Mouse (Mus musculus) urinary bladder, postnatal 25 days (tissue): ENCODE measurements around the gene Stk32c.

Experiments used
- DNase-seq: peaks from one replicate; pipeline ENCODE4 v3.0.0; 2022; ENCODE audit warnings: low spot score

Stk32c gene

DNA sequence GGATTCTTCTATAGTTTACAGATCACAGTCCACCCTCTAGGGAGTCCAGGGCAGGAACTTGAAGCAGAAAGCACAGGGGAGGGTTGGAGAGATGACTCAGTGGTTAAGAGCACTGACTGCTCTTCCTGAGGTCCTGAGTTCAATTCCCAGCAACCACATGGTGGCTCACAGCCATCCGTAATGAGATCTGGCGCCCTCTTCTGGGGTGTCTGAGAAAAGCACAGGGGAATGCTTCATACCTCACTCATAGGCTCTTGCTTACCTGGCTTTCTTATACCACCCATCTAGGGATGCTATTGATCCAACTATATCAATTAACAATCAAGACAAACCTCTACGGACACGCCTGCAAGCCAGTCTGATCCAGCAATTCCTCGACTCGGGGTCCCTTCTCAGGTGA is 21.5 kb downstream of the Stk32c start:
- DNase-seq, result no peak

GRCm38 (mm10) chr7:139190616-139191015 is 22.5 kb downstream of the Stk32c start:
- DNase-seq, result no peak

- no peak for DNase-seq
Observed at GRCm38 (mm10) chr7:139188634-139189207, 24.4 kb downstream of the Stk32c start.

GRCm38 (mm10) chr7:139187771-139188633 is 25.1 kb downstream of the Stk32c start:
- peak; percentile 66 for DNase-seq

DNA sequence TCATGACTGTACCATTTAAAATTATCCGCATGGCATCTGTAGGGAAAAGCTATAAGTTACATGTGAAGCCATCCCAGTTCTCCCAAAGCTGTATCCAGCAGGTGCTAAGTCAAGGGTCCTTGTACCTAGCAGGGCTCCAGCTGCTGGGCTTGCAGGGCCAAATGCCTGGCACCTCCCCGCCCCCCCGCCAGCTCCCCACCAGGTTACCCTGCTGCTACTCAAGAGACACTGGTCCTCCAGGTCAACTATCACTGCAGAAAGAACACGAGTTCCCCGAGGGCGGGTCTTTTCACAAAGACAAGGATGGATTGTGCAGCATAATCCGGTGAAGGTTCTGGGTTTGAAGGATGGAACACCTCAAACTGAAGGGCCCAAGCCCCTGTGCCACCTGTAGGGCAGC is 25.8 kb downstream of the Stk32c start:
- DNase-seq, result no peak

- DNase-seq, result no peak
Observed at GRCm38 (mm10) chr7:139186436-139186835, 26.7 kb downstream of the Stk32c start.

- DNase-seq, result no peak
Observed at GRCm38 (mm10) chr7:139185971-139186370, 27.1 kb downstream of the Stk32c start.

DNA sequence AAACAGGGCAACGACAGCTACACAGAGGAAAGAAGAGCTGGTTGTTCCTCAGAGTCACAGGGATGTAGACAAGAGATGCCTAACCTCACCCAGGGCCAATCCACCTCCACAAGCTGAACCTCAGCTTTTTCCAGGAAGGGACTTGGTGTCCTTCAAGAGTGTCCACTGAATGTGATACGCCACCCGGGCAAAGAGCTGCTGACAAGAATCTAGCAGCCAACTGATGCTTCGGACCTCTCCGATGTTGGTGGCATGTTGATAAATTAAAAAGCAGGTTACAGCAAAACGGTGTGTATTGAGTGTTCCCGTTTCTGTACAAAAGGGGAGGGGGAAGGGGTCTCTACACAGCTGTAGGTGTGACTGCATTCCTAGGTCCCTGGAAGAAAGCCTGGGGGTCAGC is 28.3 kb downstream of the Stk32c start:
- no peak for DNase-seq

DNA sequence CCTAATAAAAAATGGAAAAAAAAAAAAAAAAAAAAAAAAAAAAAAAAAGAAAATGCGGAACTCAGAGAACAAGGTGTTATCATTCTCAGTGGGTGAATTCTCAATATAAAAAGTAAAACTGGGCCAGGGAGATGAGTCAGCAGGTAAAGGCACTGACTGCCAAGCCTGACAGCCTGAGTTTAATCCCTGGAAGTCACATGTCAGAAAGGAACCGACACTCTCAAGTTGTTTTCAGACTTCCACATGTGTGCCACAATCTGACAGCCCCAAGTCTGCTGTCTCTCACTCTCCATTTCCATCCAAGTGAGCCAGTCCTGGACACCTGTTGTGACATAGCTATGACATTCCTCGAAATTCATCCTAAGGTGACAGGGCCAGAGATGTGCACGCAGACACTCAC is 28.7 kb downstream of the Stk32c start:
- no peak for DNase-seq

GRCm38 (mm10) chr7:139180058-139180457 is 33.0 kb downstream of the Stk32c start:
- DNase-seq, result no peak

DNA sequence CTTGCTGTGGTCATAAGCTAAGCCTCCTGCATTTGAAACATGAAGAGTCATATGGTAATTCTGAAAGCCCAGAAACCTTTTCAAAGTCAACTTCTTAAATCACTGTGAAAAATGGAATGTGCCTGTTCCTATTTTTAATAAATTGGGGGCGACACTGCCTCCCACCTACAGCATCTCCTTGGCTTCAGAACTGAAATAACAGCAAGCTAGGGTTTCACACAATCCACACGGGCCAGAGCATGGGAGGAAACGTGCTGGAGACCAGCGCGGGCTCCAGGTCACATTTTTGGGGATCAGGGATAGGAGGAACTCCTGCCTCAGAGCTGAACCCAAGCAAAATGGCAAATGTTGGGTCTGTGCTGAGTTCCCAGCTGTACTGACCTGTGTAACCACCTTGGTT is 33.8 kb downstream of the Stk32c start:
- no peak for DNase-seq

- no peak for DNase-seq
Observed at GRCm38 (mm10) chr7:139169143-139169542, 44.0 kb downstream of the Stk32c start.

DNA sequence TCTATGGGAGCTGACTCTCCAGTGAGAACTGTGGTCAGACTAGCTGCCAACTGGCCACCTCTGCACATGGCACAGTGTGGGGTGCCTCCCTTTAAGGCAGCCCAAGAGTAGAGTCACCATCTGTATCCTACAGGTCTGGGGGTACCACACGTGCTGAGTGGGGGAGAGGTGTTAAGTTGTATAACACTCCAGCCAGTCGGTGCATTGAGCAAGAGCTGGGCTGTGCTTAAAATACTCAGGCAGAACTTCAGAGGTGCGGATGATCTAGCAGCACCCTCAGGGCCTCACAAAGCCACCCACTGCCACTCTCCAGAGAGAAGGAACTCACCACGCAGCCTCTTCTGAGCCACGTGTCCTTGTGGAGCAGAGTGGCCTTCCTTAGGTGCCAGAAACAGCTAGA is 48.7 kb downstream of the Stk32c start:
- no peak for DNase-seq

- no peak for DNase-seq
Observed at GRCm38 (mm10) chr7:139158956-139159355, 54.2 kb downstream of the Stk32c start.

DNA sequence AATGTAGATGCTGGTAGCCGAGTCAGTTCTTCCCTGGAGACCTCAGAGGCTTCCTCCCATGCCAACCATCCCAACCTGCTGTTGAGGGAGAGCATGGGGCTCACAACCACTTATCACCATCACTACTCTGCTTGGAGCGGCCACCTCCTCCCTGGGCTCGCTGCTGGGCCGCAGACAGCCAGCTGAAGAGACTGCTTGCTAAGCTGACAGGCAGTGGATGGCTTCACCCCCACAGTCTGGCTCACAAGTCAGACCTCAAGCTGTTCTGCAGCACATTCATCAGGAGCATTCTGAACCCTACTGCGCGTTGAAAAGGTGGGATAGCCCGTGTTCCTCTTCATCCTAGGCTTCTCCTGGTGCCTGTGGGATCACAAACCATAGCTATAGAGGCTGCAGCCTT is 54.6 kb downstream of the Stk32c start:
- no peak for DNase-seq

DNA sequence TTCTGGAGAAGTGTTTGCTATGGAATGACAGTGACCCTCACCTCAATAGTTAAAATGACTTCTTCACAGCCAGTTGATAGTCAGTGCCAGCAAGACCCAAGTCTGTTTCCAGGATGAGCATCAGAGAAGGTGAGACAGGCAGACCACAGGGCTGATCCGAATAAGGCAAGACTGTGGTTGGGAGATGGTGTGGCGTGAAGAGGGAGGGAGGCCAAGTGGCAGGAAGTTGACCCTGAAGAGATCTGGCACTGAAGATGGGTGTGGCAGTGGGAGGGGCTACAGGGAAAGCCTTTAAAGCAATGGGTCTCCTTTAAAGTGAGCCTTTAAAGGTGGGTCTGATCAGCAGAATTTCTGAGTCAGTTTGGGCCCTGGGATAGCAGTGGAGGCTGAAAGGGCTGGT is 55.6 kb downstream of the Stk32c start:
- DNase-seq, result no peak

- no peak for DNase-seq
Observed at GRCm38 (mm10) chr7:139156341-139157058, 56.6 kb downstream of the Stk32c start.

DNA sequence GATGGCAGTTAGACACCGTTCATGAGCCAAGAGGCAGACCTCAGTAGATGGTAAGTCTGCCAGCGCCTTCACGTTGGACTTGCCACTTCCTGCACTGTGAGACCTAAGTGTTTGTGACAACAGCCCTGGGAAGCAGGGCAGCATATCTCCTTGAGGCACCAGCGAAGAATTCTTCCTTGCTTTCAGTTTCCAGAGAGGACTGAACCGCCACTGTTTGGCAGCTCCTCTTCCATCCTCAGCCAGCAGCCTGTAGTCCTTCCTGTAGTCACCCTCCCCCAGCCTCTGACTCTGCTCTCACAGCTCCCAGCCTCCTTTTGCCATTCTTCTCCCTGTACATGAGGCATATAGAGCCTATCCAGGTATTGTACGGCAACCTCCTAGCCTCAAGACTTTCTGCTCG is 60.2 kb downstream of the Stk32c start:
- DNase-seq, result no peak

DNA sequence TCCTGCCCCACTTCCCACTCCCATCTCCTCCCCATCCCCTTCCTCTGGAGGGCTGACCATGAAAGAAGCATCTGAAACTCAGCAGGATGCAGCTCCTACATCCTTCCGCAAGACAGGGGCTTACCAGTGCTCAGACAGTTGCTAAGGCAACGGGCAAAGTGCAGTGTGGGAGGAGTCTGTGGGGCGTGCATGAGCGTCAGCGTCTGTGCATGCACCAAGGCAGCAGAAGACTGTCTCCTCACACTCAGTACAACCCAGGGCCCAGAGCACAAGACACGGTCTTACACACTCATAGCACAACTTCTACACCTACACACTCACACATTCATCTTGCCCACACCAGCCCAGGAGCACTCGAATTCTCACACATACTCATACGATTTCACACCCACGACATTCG is 62.0 kb downstream of the Stk32c start:
- no peak for DNase-seq

DNA sequence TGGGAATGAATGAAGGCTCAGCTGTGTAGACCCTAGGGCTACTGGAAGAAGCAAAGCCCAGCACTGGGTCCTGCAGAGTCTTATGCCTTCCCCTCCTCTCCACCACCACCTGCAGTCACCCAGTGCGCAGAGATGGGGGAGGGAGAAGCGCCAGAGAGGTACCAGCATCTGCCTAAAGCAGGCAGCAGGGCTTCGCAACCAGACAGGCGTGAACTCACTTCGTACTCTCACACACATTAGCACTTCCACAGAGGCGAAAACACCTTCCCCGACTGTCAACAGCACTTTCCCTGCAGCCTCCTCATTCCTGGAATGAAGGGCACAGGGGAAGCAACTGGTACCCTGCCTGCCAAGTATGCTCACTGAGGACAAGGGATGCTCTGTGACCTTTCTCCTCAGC is 63.7 kb downstream of the Stk32c start:
- DNase-seq, result no peak

GRCm38 (mm10) chr7:139147360-139147759 is 65.7 kb downstream of the Stk32c start:
- DNase-seq, result no peak

- no peak for DNase-seq
Observed at GRCm38 (mm10) chr7:139145891-139146290, 67.2 kb downstream of the Stk32c start.

GRCm38 (mm10) chr7:139143785-139144184 is 69.3 kb downstream of the Stk32c start:
- DNase-seq, result no peak
